Mouse (Mus musculus) megakaryocyte, embryonic 14.5 days (primary cell): ENCODE measurements around the gene Slc38a1.

Experiments
- FLI1 ChIP-seq: IDR thresholded peaks from 2 replicates; pipeline ENCODE4 v1.6.1; 2012; ENCODE audit warnings: low read length, inconsistent platforms, mixed read lengths
- GATA1 ChIP-seq: IDR thresholded peaks from 3 replicates; pipeline ENCODE4 v1.6.1; 2012; ENCODE audit warnings: mixed read lengths, low read length, inconsistent platforms, borderline replicate concordance

- TF ChIP-seq GATA1 (no peak), FLI1 (no peak)
These were observed 42.6 kb downstream of the Slc38a1 start for GRCm38 (mm10) chr15:96599852-96600781.
